29 mouse cellular contexts compared by ENCODE assay signal in the genomic region with DNA sequence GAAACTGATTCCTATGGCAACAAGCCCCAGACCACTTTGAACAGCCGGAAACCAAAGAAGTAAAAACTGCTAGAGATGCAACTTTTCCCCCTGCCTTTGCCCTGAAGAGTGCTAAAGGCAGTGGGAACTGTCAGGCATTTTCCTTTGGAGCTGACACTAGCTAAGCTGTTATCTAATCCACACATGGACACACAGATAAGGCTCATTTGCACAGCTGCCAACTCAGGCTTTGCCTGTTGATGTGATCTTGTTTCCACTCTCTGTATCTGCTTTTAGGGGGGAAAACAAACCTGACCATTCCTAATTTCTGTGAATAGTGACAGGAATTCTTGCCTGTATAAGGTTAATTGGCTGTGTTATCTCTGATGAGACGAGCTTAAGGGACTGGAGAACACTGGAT. TPM values are rescaled to one million over a fixed set of nuclear protein-coding genes. Genes with fewer than 3 reads are reported as not detected.
DNase-seq lines count a peak whose midpoint lies in the region; ATAC-seq and TF ChIP-seq lines count a peak whose summit lies in the region.
"Had no signal": no experiment of that assay in that cellular context is flagged by ENCODE, and none has a peak within 500 bp of the region (broad histone marks: within the 10 kb centered on the region; RNA-seq: fewer than 3 reads in every experiment).

No protein-coding gene starts in this region.

- no peak overlapping the region for H3K4me2 ChIP-seq in lung, postnatal 0 days (replicated peaks; ENCODE audit: low read depth, low read length)
- H3K4me2 ChIP-seq: embryonic facial prominence, embryonic 12.5 days; forebrain, embryonic 15.5 days; heart, embryonic 13.5 days; hindbrain, embryonic 15.5 days; kidney, embryonic 15.5 days; limb, embryonic 15.5 days; liver, embryonic 13.5 days; midbrain, embryonic 12.5 days had no signal

- ATAC-seq in lung, postnatal 0 days, result no peak
- ATAC-seq: forebrain, embryonic 15.5 days; inflammation-experienced regulatory T-cells, adult 6 months had no signal

- WGBS in lung, postnatal 0 days, result 50% methylated on average over 2 of the region's 2 CpGs

- intact Hi-C loops in left cerebral cortex, postnatal 10 days (cut with DNase I), result no loop called here

- no peaks in the 10 kb centered on the region for H3K9me3 ChIP-seq in lung, postnatal 0 days (ENCODE audit: low read length)
- H3K9me3 ChIP-seq: embryonic facial prominence, embryonic 12.5 days; forebrain, embryonic 15.5 days; G1E; heart, embryonic 13.5 days; hindbrain, embryonic 10.5 days; hindbrain, embryonic 15.5 days; kidney, embryonic 15.5 days; limb, embryonic 10.5 days; limb, embryonic 15.5 days; liver, embryonic 13.5 days; megakaryocyte, embryonic 14.5 days; midbrain, embryonic 12.5 days had no signal

- H3K4me1 ChIP-seq in lung, postnatal 0 days (ENCODE audit: insufficient read depth, low read depth, low read length), result no peaks in the 10 kb centered on the region
- H3K4me1 ChIP-seq: embryonic facial prominence, embryonic 12.5 days; forebrain, embryonic 15.5 days; hindbrain, embryonic 10.5 days; hindbrain, embryonic 15.5 days; kidney, embryonic 15.5 days; limb, embryonic 10.5 days; limb, embryonic 15.5 days; liver, embryonic 13.5 days; megakaryocyte, embryonic 14.5 days; midbrain, embryonic 12.5 days had no signal

- DNase-seq in heart, adult 11 months, result peak; percentile 87
- no peak for DNase-seq in heart, postnatal 4 days
- peak; percentile 17 for DNase-seq in lung, postnatal 14 days
- DNase-seq in lung, postnatal 0 days (ENCODE audit: low spot score), result no peak
- peak; percentile 5 for DNase-seq in urinary bladder, postnatal 14 days (ENCODE audit: low spot score)
- no peak for DNase-seq in urinary bladder, adult 18-20 months (ENCODE audit: low spot score in 2 of 2)
- no peak for DNase-seq in left cerebral cortex, postnatal 10 days (ENCODE audit: extremely low spot score in 1 of 2, low spot score in 2 of 2)
- DNase-seq: adrenal gland, postnatal 14 days; cerebellum, adult 11 months; cerebellum, adult 9-11 months; embryo, embryonic 11 days; heart, postnatal 10 days; kidney, adult 11 months; kidney, postnatal 4 days; liver, embryonic 13.5 days; thymus, postnatal 4 days had no signal

- no peak overlapping the region for H3K27ac ChIP-seq in lung, postnatal 0 days (ENCODE audit: low read length)
- H3K27ac ChIP-seq: embryonic facial prominence, embryonic 12.5 days; forebrain, embryonic 15.5 days; heart, embryonic 13.5 days; hindbrain, embryonic 10.5 days; hindbrain, embryonic 15.5 days; kidney, embryonic 15.5 days; limb, embryonic 10.5 days; limb, embryonic 15.5 days; liver, embryonic 13.5 days; midbrain, embryonic 12.5 days had no signal

- no peaks in the 10 kb centered on the region for H3K36me3 ChIP-seq in lung, postnatal 0 days (ENCODE audit: insufficient read depth, low read length)
- H3K36me3 ChIP-seq: embryonic facial prominence, embryonic 12.5 days; forebrain, embryonic 15.5 days; G1E; heart, embryonic 13.5 days; hindbrain, embryonic 10.5 days; hindbrain, embryonic 15.5 days; kidney, embryonic 15.5 days; limb, embryonic 10.5 days; limb, embryonic 15.5 days; liver, embryonic 13.5 days; midbrain, embryonic 12.5 days had no signal

- TF ChIP-seq EP300 in lung, postnatal 0 days (IDR thresholded peaks at IDR 0.05), result no peak

- no peak overlapping the region for H3K9ac ChIP-seq in lung, postnatal 0 days (replicated peaks; ENCODE audit: low read depth)
- H3K9ac ChIP-seq: embryonic facial prominence, embryonic 12.5 days; forebrain, embryonic 15.5 days; heart, embryonic 13.5 days; hindbrain, embryonic 15.5 days; kidney, embryonic 15.5 days; limb, embryonic 15.5 days; liver, embryonic 13.5 days; midbrain, embryonic 12.5 days had no signal

- H3K4me3 ChIP-seq in lung, postnatal 0 days (ENCODE audit: low read depth, low read length), result no peak overlapping the region
- H3K4me3 ChIP-seq: embryonic facial prominence, embryonic 12.5 days; forebrain, embryonic 15.5 days; heart, embryonic 13.5 days; hindbrain, embryonic 10.5 days; hindbrain, embryonic 15.5 days; kidney, embryonic 15.5 days; limb, embryonic 10.5 days; limb, embryonic 15.5 days; liver, embryonic 13.5 days; megakaryocyte, embryonic 14.5 days; midbrain, embryonic 12.5 days had no signal

- TF ChIP-seq CTCF in lung, postnatal 0 days (IDR thresholded peaks at IDR 0.05), result no peak

- no peaks in the 10 kb centered on the region for H3K27me3 ChIP-seq in lung, postnatal 0 days (replicated peaks; ENCODE audit: insufficient read depth, low read length)
- H3K27me3 ChIP-seq: embryonic facial prominence, embryonic 12.5 days; forebrain, embryonic 15.5 days; heart, embryonic 13.5 days; hindbrain, embryonic 15.5 days; kidney, embryonic 15.5 days; limb, embryonic 15.5 days; liver, embryonic 13.5 days; midbrain, embryonic 12.5 days had no signal

RNA-seq across cellular contexts. Expression of gene Tspan7, which starts 17.7 kb away (rescaled TPM):
- 100 to 1,000 TPM; 104 to 105 TPM for total RNA-seq in heart, postnatal 4 days (2021)
- 504 and 549 TPM in 2 replicates for polyA plus RNA-seq in lung, postnatal 0 days (2015; fragmentation: Nextera tagmentation; extraction: Ambion mirVana)
- total RNA-seq in left cerebral cortex, postnatal 10 days (2021), result 100 to 1,000 TPM; 876 to 991 TPM
- total RNA-seq: monocyte, adult 5-6 weeks had no signal
- polyA plus RNA-seq: G1E; inflammation-experienced regulatory T-cells, adult 6 months had no signal

Comparison
In these comparisons a context has a peak if more than half of its experiments do, and no peak if none do; other contexts are left out.
1. DNase-seq: peak in heart, adult 11 months (single experiment), lung, postnatal 14 days (single experiment) and urinary bladder, postnatal 14 days (single experiment); none in heart, postnatal 4 days (single experiment), lung, postnatal 0 days (single experiment), urinary bladder, adult 18-20 months (0 of 2) and left cerebral cortex, postnatal 10 days (0 of 2).
2. RNA of gene Tspan7, which starts 17.7 kb away (total RNA-seq): 876 to 991 TPM in left cerebral cortex, postnatal 10 days; 104 to 105 TPM in heart, postnatal 4 days; every median in the first group is over 4 times any median in the second.